Mouse (Mus musculus): Measurements from ENCODE around the gene Etv1.

Gene Etv1

GRCm38 (mm10) chr12:38793697-38794096 lies 14.5 kb downstream of the Etv1 start:
- Histone ChIP-seq H3K4me1 (replicated peaks; ENCODE audit: low read depth, low read length) (peaks cover 5% of the 10 kb centered on the region), H3K36me3 (ENCODE audit: insufficient read depth, low read length) (peaks cover 8% of the 10 kb centered on the region; the same call in 1 of the 2 replicates), H3K27me3 (ENCODE audit: insufficient read depth, low read length) (no peaks in the 10 kb centered on the region), H3K9me3 (ENCODE audit: low read length) (no peaks in the 10 kb centered on the region), H3K4me3 (replicated peaks; ENCODE audit: low read length) (no peak overlapping the region)
- no peak for TF ChIP-seq POU5F1 (IDR thresholded peaks at IDR 0.05; ENCODE audit: borderline replicate concordance, low read length)
- no peak for TF ChIP-seq CTCF (conservative IDR thresholded peaks at IDR 0.05; ENCODE audit: low read length)
- TF ChIP-seq NANOG (IDR thresholded peaks at IDR 0.05; ENCODE audit: borderline replicate concordance, low read length): no peak

- no peak overlapping the region for H3K4me3 ChIP-seq (replicated peaks; ENCODE audit: low read length)
- H3K36me3 ChIP-seq (ENCODE audit: insufficient read depth, low read length): no peaks in the 10 kb centered on the region
- H3K4me1 ChIP-seq (replicated peaks; ENCODE audit: low read depth, low read length): peaks cover 10% of the 10 kb centered on the region
- H3K27me3 ChIP-seq (ENCODE audit: insufficient read depth, low read length): no peaks in the 10 kb centered on the region
- no peaks in the 10 kb centered on the region for H3K9me3 ChIP-seq (ENCODE audit: low read length)
- TF ChIP-seq CTCF (conservative IDR thresholded peaks at IDR 0.05; ENCODE audit: low read length): no peak
- no peak for TF ChIP-seq NANOG (IDR thresholded peaks at IDR 0.05; ENCODE audit: borderline replicate concordance, low read length)
- no peak for TF ChIP-seq POU5F1 (IDR thresholded peaks at IDR 0.05; ENCODE audit: borderline replicate concordance, low read length)
Observed at GRCm38 (mm10) chr12:38807031-38807430, 27.9 kb downstream of the Etv1 start.

- Histone ChIP-seq H3K9me3 (ENCODE audit: low read length) (no peaks in the 10 kb centered on the region), H3K4me1 (replicated peaks; ENCODE audit: low read depth, low read length) (peaks cover 13% of the 10 kb centered on the region), H3K36me3 (ENCODE audit: insufficient read depth, low read length) (no peaks in the 10 kb centered on the region), H3K4me3 (replicated peaks; ENCODE audit: low read length) (no peak overlapping the region), H3K27me3 (ENCODE audit: insufficient read depth, low read length) (no peaks in the 10 kb centered on the region)
- TF ChIP-seq POU5F1 (IDR thresholded peaks at IDR 0.05; ENCODE audit: borderline replicate concordance, low read length) (no peak), NANOG (IDR thresholded peaks at IDR 0.05; ENCODE audit: borderline replicate concordance, low read length) (no peak), CTCF (conservative IDR thresholded peaks at IDR 0.05; ENCODE audit: low read length) (no peak)
Observed at GRCm38 (mm10) chr12:38812392-38812791, 33.2 kb downstream of the Etv1 start.

GRCm38 (mm10) chr12:38814010-38814786 lies 35.0 kb downstream of the Etv1 start:
- TF ChIP-seq NANOG (IDR thresholded peaks at IDR 0.05; ENCODE audit: borderline replicate concordance, low read length) (no peak), CTCF (conservative IDR thresholded peaks at IDR 0.05; ENCODE audit: low read length) (no peak), POU5F1 (IDR thresholded peaks at IDR 0.05; ENCODE audit: borderline replicate concordance, low read length) (no peak)
- H3K36me3 ChIP-seq (ENCODE audit: insufficient read depth, low read length): no peaks in the 10 kb centered on the region
- no peaks in the 10 kb centered on the region for H3K9me3 ChIP-seq (ENCODE audit: low read length)
- H3K4me3 ChIP-seq (replicated peaks; ENCODE audit: low read length): no peak overlapping the region
- peaks cover 11% of the 10 kb centered on the region; the same call in 1 of the 2 replicates for H3K4me1 ChIP-seq (replicated peaks; ENCODE audit: low read depth, low read length)
- no peaks in the 10 kb centered on the region for H3K27me3 ChIP-seq (ENCODE audit: insufficient read depth, low read length)

GRCm38 (mm10) chr12:38816235-38816634 lies 37.1 kb downstream of the Etv1 start:
- Histone ChIP-seq H3K9me3 (ENCODE audit: low read length) (no peaks in the 10 kb centered on the region), H3K4me1 (replicated peaks; ENCODE audit: low read depth, low read length) (peaks cover 11% of the 10 kb centered on the region; the same call in 1 of the 2 replicates), H3K4me3 (replicated peaks; ENCODE audit: low read length) (no peak overlapping the region), H3K27me3 (ENCODE audit: insufficient read depth, low read length) (no peaks in the 10 kb centered on the region), H3K36me3 (ENCODE audit: insufficient read depth, low read length) (no peaks in the 10 kb centered on the region)
- TF ChIP-seq POU5F1 (IDR thresholded peaks at IDR 0.05; ENCODE audit: borderline replicate concordance, low read length) (no peak), CTCF (conservative IDR thresholded peaks at IDR 0.05; ENCODE audit: low read length) (no peak), NANOG (IDR thresholded peaks at IDR 0.05; ENCODE audit: borderline replicate concordance, low read length) (no peak)

GRCm38 (mm10) chr12:38818320-38818719 lies 39.1 kb downstream of the Etv1 start:
- Histone ChIP-seq H3K4me1 (replicated peaks; ENCODE audit: low read depth, low read length) (no peaks in the 10 kb centered on the region), H3K4me3 (replicated peaks; ENCODE audit: low read length) (no peak overlapping the region), H3K9me3 (ENCODE audit: low read length) (no peaks in the 10 kb centered on the region), H3K36me3 (ENCODE audit: insufficient read depth, low read length) (no peaks in the 10 kb centered on the region), H3K27me3 (ENCODE audit: insufficient read depth, low read length) (no peaks in the 10 kb centered on the region)
- no peak for TF ChIP-seq CTCF (conservative IDR thresholded peaks at IDR 0.05; ENCODE audit: low read length)
- no peak for TF ChIP-seq POU5F1 (IDR thresholded peaks at IDR 0.05; ENCODE audit: borderline replicate concordance, low read length)
- no peak for TF ChIP-seq NANOG (IDR thresholded peaks at IDR 0.05; ENCODE audit: borderline replicate concordance, low read length)

- H3K4me1 ChIP-seq (replicated peaks; ENCODE audit: low read depth, low read length): no peaks in the 10 kb centered on the region
- no peaks in the 10 kb centered on the region for H3K27me3 ChIP-seq (ENCODE audit: insufficient read depth, low read length)
- H3K36me3 ChIP-seq (ENCODE audit: insufficient read depth, low read length): no peaks in the 10 kb centered on the region
- no peak overlapping the region for H3K4me3 ChIP-seq (replicated peaks; ENCODE audit: low read length)
- H3K9me3 ChIP-seq (ENCODE audit: low read length): no peaks in the 10 kb centered on the region
- TF ChIP-seq POU5F1 (IDR thresholded peaks at IDR 0.05; ENCODE audit: borderline replicate concordance, low read length): no peak
- TF ChIP-seq NANOG (IDR thresholded peaks at IDR 0.05; ENCODE audit: borderline replicate concordance, low read length): no peak
- TF ChIP-seq CTCF (conservative IDR thresholded peaks at IDR 0.05; ENCODE audit: low read length): no peak
Observed at GRCm38 (mm10) chr12:38820642-38821041, 41.5 kb downstream of the Etv1 start.

GRCm38 (mm10) chr12:38824405-38824804 lies 45.2 kb downstream of the Etv1 start:
- H3K4me3 ChIP-seq (replicated peaks; ENCODE audit: low read length): no peak overlapping the region
- no peaks in the 10 kb centered on the region for H3K4me1 ChIP-seq (replicated peaks; ENCODE audit: low read depth, low read length)
- H3K27me3 ChIP-seq (ENCODE audit: insufficient read depth, low read length): no peaks in the 10 kb centered on the region
- no peaks in the 10 kb centered on the region for H3K9me3 ChIP-seq (ENCODE audit: low read length)
- TF ChIP-seq POU5F1 (IDR thresholded peaks at IDR 0.05; ENCODE audit: borderline replicate concordance, low read length) (no peak), CTCF (conservative IDR thresholded peaks at IDR 0.05; ENCODE audit: low read length) (no peak), NANOG (IDR thresholded peaks at IDR 0.05; ENCODE audit: borderline replicate concordance, low read length) (no peak)
- no peaks in the 10 kb centered on the region for H3K36me3 ChIP-seq (ENCODE audit: insufficient read depth, low read length)
